Mouse (Mus musculus): ENCODE results near the gene Asic2. TPM values are rescaled to one million over a fixed set of nuclear protein-coding genes. Genes with fewer than 3 reads are reported as not detected.
"Not testable (repeated sequence)": the region's sequence is repeated elsewhere in the genome, so short reads cannot be mapped to it uniquely, and the experiment has no call there.

The Asic2 gene
- polyA plus RNA-seq, 1 experiment from 2014 or later = 1.6 TPM

DNA sequence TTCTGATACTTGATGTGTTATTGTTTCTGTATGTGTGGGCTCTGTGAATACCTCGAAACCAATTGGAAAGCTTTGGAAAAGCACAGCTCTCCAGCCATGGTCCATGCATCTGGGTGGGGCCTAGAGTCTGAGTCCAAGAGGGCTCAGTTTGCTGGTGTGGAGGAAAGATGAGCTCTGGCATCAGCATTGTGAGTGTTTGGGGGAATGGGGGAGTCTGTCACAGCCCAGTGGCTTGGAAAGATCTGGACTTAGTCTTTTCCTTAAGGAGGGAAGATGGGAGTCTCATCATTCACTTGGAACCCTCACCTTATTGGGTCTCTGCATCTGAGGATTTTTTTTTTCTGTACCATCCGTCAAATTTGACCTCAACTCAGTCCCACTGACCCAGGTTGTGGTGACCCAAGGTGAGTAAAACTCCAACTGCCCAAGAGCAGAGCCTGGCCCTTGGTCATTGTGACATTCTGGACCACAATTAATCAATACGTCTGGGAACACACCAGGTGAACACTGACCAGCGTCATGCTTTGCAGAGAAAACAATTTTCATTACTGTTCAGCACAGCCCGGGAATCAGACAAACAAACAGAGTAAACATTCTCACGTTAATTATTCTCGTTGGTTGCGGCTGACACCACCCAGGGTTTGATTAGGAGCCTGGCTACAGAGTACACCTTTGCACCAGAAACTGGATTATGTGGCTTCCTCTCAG, 594.1 kb downstream of the Asic2 start:
- Histone ChIP-seq H3K4me2 (no peak overlapping the region), H3K9me3 (ENCODE audit: control insufficient read depth, low read length) (no peaks in the 10 kb centered on the region), H3K4me1 (ENCODE audit: control insufficient read depth, insufficient read depth, low read length) (peaks cover 9% of the 10 kb centered on the region; the same call in 1 of the 2 replicates), H3K36me3 (ENCODE audit: control insufficient read depth, insufficient read depth, low read length) (no peaks in the 10 kb centered on the region), H3K27me3 (ENCODE audit: control insufficient read depth, insufficient read depth, low read length) (no peaks in the 10 kb centered on the region), H3K9ac (ENCODE audit: low read length) (no peak overlapping the region), H3K4me3 (ENCODE audit: low read depth, low read length) (no peak overlapping the region), H3K27ac (ENCODE audit: low read depth, low read length) (no peak overlapping the region)
- DNase-seq (ENCODE audit: low spot score, missing footprints) (peak; percentile 78), ATAC-seq (ENCODE audit: low FRiP score) (no peak)
- 78% methylated on average over 8 of the region's 8 CpGs for whole genome bisulfite sequencing

DNA sequence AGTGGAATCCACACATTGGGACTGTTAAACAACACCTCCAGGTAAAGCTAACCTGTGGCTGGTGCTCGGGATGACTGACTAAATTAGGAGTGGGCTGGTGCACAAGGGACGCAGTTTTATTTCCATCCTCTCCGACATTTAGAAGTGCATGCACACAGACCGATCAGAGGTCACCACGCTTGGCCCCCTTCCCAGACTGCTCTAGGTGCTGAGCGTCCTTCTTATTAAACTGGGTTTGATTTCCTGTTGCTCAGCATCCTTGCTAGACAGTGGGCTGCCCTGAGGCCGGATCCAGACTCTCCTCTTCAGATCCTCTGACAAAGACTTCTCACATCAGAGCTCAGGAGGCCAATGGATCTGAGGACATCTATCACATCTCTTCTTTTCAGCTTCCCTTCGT, 596.7 kb downstream of the Asic2 start:
- peaks cover 9% of the 10 kb centered on the region; the same call in 1 of the 2 replicates for H3K4me1 ChIP-seq (ENCODE audit: control insufficient read depth, insufficient read depth, low read length)
- no peaks in the 10 kb centered on the region for H3K27me3 ChIP-seq (ENCODE audit: control insufficient read depth, insufficient read depth, low read length)
- no peak overlapping the region for H3K4me2 ChIP-seq
- no peak for DNase-seq (ENCODE audit: low spot score, missing footprints)
- WGBS = 63% methylated on average over 8 of the region's 8 CpGs
- no peak overlapping the region for H3K9ac ChIP-seq (ENCODE audit: low read length)
- no peaks in the 10 kb centered on the region for H3K36me3 ChIP-seq (ENCODE audit: control insufficient read depth, insufficient read depth, low read length)
- no peak overlapping the region for H3K4me3 ChIP-seq (ENCODE audit: low read depth, low read length)
- no peaks in the 10 kb centered on the region for H3K9me3 ChIP-seq (ENCODE audit: control insufficient read depth, low read length)
- no peak for ATAC-seq (ENCODE audit: low FRiP score)
- H3K27ac ChIP-seq (ENCODE audit: low read depth, low read length) = no peak overlapping the region

- Histone ChIP-seq H3K36me3 (ENCODE audit: control insufficient read depth, insufficient read depth, low read length) (no peaks in the 10 kb centered on the region), H3K9me3 (ENCODE audit: control insufficient read depth, low read length) (no peaks in the 10 kb centered on the region), H3K27me3 (ENCODE audit: control insufficient read depth, insufficient read depth, low read length) (no peaks in the 10 kb centered on the region), H3K9ac (ENCODE audit: low read length) (no peak overlapping the region), H3K27ac (ENCODE audit: low read depth, low read length) (no peak overlapping the region), H3K4me1 (ENCODE audit: control insufficient read depth, insufficient read depth, low read length) (peaks cover 9% of the 10 kb centered on the region; the same call in 1 of the 2 replicates), H3K4me2 (no peak overlapping the region), H3K4me3 (ENCODE audit: low read depth, low read length) (no peak overlapping the region)
- ATAC-seq (ENCODE audit: low FRiP score) (no peak), DNase-seq (ENCODE audit: low spot score, missing footprints) (no peak)
- WGBS = 46% methylated on average over 8 of the region's 8 CpGs
These were observed 597.8 kb downstream of the Asic2 start for GRCm38 (mm10) chr11:81370426-81370810.

- Histone ChIP-seq H3K4me3 (ENCODE audit: low read depth, low read length) (no peak overlapping the region), H3K9ac (ENCODE audit: low read length) (no peak overlapping the region), H3K4me1 (ENCODE audit: control insufficient read depth, insufficient read depth, low read length) (peaks cover 9% of the 10 kb centered on the region; the same call in 1 of the 2 replicates), H3K9me3 (ENCODE audit: control insufficient read depth, low read length) (no peaks in the 10 kb centered on the region), H3K27me3 (ENCODE audit: control insufficient read depth, insufficient read depth, low read length) (no peaks in the 10 kb centered on the region), H3K4me2 (no peak overlapping the region), H3K36me3 (ENCODE audit: control insufficient read depth, insufficient read depth, low read length) (no peaks in the 10 kb centered on the region), H3K27ac (ENCODE audit: low read depth, low read length) (no peak overlapping the region)
- WGBS = 42% methylated on average over 10 of the region's 10 CpGs
- DNase-seq (ENCODE audit: low spot score, missing footprints) (no peak), ATAC-seq (ENCODE audit: low FRiP score) (peak; percentile 55; the same call in 1 of the 2 replicates)
These were observed 598.5 kb downstream of the Asic2 start for GRCm38 (mm10) chr11:81369497-81370425.

DNA sequence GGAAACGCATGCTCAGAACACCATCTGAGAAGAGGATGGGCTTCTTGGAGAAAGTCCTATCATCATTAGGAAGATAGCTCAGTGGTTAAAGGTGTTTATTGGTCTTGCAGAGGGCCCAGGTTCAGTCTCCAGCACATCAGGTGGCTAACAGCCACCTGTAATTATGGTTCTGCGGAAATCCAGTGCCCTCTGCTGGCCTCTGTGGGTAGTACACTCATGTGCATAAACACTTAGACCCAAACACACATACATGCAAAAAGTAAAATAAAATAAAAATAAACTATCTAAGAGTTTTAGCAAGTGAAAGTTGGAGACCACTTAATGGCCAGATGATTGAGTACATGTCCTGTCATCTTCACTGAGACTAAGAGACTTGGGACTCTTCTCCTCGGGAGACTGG, 603.8 kb downstream of the Asic2 start:
- Histone ChIP-seq H3K9ac (ENCODE audit: low read length) (no peak overlapping the region), H3K4me3 (ENCODE audit: low read depth, low read length) (no peak overlapping the region), H3K9me3 (ENCODE audit: control insufficient read depth, low read length) (peaks cover 4% of the 10 kb centered on the region; the same call in 1 of the 2 replicates), H3K4me1 (ENCODE audit: control insufficient read depth, insufficient read depth, low read length) (no peaks in the 10 kb centered on the region), H3K27ac (ENCODE audit: low read depth, low read length) (no peak overlapping the region), H3K4me2 (no peak overlapping the region), H3K36me3 (ENCODE audit: control insufficient read depth, insufficient read depth, low read length) (no peaks in the 10 kb centered on the region), H3K27me3 (ENCODE audit: control insufficient read depth, insufficient read depth, low read length) (no peaks in the 10 kb centered on the region)
- WGBS = 90% methylated on average over 3 of the region's 3 CpGs
- ATAC-seq (ENCODE audit: low FRiP score) = no peak
- no peak for DNase-seq (ENCODE audit: low spot score, missing footprints)

GRCm38 (mm10) chr11:81362461-81362860, 605.8 kb downstream of the Asic2 start:
- H3K4me2 ChIP-seq = no peak overlapping the region
- DNase-seq (ENCODE audit: low spot score, missing footprints) = no peak
- 83% methylated on average over 3 of the region's 3 CpGs for WGBS
- no peaks in the 10 kb centered on the region for H3K36me3 ChIP-seq (ENCODE audit: control insufficient read depth, insufficient read depth, low read length)
- H3K27me3 ChIP-seq (ENCODE audit: control insufficient read depth, insufficient read depth, low read length) = no peaks in the 10 kb centered on the region
- no peak overlapping the region for H3K4me3 ChIP-seq (ENCODE audit: low read depth, low read length)
- no peak overlapping the region for H3K9ac ChIP-seq (ENCODE audit: low read length)
- H3K27ac ChIP-seq (ENCODE audit: low read depth, low read length) = no peak overlapping the region
- H3K4me1 ChIP-seq (ENCODE audit: control insufficient read depth, insufficient read depth, low read length) = no peaks in the 10 kb centered on the region
- ATAC-seq (ENCODE audit: low FRiP score) = no peak
- H3K9me3 ChIP-seq (ENCODE audit: control insufficient read depth, low read length) = peaks cover 4% of the 10 kb centered on the region; the same call in 1 of the 2 replicates

- Histone ChIP-seq H3K27me3 (ENCODE audit: control insufficient read depth, insufficient read depth, low read length) (no peaks in the 10 kb centered on the region), H3K4me3 (ENCODE audit: low read depth, low read length) (no peak overlapping the region), H3K27ac (ENCODE audit: low read depth, low read length) (no peak overlapping the region), H3K4me1 (ENCODE audit: control insufficient read depth, insufficient read depth, low read length) (no peaks in the 10 kb centered on the region), H3K4me2 (no peak overlapping the region), H3K9ac (ENCODE audit: low read length) (no peak overlapping the region), H3K9me3 (ENCODE audit: control insufficient read depth, low read length) (peaks cover 4% of the 10 kb centered on the region; the same call in 1 of the 2 replicates), H3K36me3 (ENCODE audit: control insufficient read depth, insufficient read depth, low read length) (no peaks in the 10 kb centered on the region)
- 87% methylated on average over 4 of the region's 4 CpGs for WGBS
- no peak for DNase-seq (ENCODE audit: low spot score, missing footprints)
- ATAC-seq (ENCODE audit: low FRiP score) = no peak
These were observed 607.2 kb downstream of the Asic2 start for GRCm38 (mm10) chr11:81361040-81361439.

- WGBS = 72% methylated on average over 3 of the region's 6 CpGs
- DNase-seq (ENCODE audit: low spot score, missing footprints); H3K27ac ChIP-seq (ENCODE audit: low read depth, low read length); H3K4me3 ChIP-seq (ENCODE audit: low read depth, low read length); H3K36me3 ChIP-seq (ENCODE audit: control insufficient read depth, insufficient read depth, low read length); ATAC-seq (ENCODE audit: low FRiP score); H3K4me2 ChIP-seq; H3K9ac ChIP-seq (ENCODE audit: low read length); H3K4me1 ChIP-seq (ENCODE audit: control insufficient read depth, insufficient read depth, low read length); H3K27me3 ChIP-seq (ENCODE audit: control insufficient read depth, insufficient read depth, low read length); H3K9me3 ChIP-seq (ENCODE audit: control insufficient read depth, low read length): not testable (repeated sequence)
These were observed 617.8 kb downstream of the Asic2 start for GRCm38 (mm10) chr11:81350498-81350897.

GRCm38 (mm10) chr11:81331977-81332376, 636.3 kb downstream of the Asic2 start:
- no peak overlapping the region for H3K9ac ChIP-seq (ENCODE audit: low read length)
- WGBS = 72% methylated on average over 2 of the region's 2 CpGs
- no peak overlapping the region for H3K4me3 ChIP-seq (ENCODE audit: low read depth, low read length)
- no peak for DNase-seq (ENCODE audit: low spot score, missing footprints)
- H3K36me3 ChIP-seq (ENCODE audit: control insufficient read depth, insufficient read depth, low read length) = no peaks in the 10 kb centered on the region
- no peaks in the 10 kb centered on the region for H3K9me3 ChIP-seq (ENCODE audit: control insufficient read depth, low read length)
- H3K27ac ChIP-seq (ENCODE audit: low read depth, low read length) = no peak overlapping the region
- H3K27me3 ChIP-seq (ENCODE audit: control insufficient read depth, insufficient read depth, low read length) = no peaks in the 10 kb centered on the region
- no peak for ATAC-seq (ENCODE audit: low FRiP score)
- H3K4me2 ChIP-seq = no peak overlapping the region
- no peaks in the 10 kb centered on the region for H3K4me1 ChIP-seq (ENCODE audit: control insufficient read depth, insufficient read depth, low read length)
